Mouse (Mus musculus): ENCODE results near the gene Hist1h2ah.

GRCm38 (mm10) chr13:22008707-22009106 is 26.7 kb downstream of the Hist1h2ah start:
- no peak for TF ChIP-seq CTCF (IDR thresholded peaks at IDR 0.05; ENCODE audit: low read depth)
- TF ChIP-seq EP300 (optimal IDR thresholded peaks at IDR 0.05), result no peak
